Mouse (Mus musculus): ENCODE measurements around the gene Mien1. TPM values are rescaled to one million over a fixed set of nuclear protein-coding genes. Genes with fewer than 3 reads are reported as not detected.

The Mien1 gene
- polyA plus RNA-seq, 1 experiment from 2014 or later, result 76.0 TPM

DNA sequence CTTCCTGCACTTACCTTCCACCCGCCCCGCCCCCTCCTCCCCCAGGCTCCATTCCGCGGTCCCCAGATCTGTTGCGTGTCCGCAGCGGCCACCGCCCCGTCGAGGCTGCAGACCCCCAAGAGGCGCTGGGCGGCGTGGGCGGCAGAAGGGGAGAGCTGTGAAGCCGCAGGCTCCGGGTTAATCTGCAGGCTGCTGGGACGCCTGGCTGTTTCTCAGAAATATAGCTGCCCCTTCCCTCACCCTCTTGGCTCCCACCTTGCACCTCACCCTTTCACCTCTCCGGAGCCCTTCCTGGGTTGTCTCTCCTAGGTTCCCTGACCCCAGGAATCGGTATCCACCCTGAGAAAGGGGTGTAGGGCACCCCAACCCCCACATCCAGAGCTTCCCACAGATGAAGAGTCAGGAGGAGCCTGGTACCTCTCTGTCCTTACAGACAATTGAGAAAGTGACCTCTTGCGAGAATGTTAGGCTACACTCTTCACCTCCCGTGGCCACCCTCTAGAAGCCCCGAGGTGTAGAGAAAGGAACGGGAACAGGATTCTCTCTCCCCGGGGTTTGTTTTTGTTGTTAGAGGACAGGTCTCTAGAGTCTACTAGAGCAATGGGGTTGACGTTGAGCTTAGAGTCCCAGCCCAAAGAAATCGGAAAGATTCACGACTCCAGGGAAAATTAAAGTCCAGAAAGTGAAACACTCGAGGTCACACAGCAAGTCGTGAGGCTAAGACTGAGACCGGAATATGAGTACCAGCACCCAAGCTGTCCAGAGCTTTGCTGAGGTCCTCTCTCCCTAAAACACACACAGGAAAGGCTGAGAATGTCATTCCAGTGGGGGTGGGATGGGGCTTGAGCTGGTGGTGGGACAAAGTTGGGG, 19.6 kb upstream of the Mien1 start:
- WGBS, result 4% methylated on average over 19 of the region's 30 CpGs
- Histone ChIP-seq H3K9ac (peak overlapping the region; percentile 73), H3K4me2 (replicated peaks) (peak overlapping the region; percentile 80), H3K9me3 (no peaks in the 10 kb centered on the region), H3K27ac (no peak overlapping the region), H3K4me1 (peaks cover 18% of the 10 kb centered on the region), H3K36me3 (no peaks in the 10 kb centered on the region), H3K27me3 (peaks cover 42% of the 10 kb centered on the region), H3K4me3 (peak overlapping the region; percentile 66)
- ATAC-seq (ENCODE audit: low FRiP score, low read depth), result peak; percentile 13

DNA sequence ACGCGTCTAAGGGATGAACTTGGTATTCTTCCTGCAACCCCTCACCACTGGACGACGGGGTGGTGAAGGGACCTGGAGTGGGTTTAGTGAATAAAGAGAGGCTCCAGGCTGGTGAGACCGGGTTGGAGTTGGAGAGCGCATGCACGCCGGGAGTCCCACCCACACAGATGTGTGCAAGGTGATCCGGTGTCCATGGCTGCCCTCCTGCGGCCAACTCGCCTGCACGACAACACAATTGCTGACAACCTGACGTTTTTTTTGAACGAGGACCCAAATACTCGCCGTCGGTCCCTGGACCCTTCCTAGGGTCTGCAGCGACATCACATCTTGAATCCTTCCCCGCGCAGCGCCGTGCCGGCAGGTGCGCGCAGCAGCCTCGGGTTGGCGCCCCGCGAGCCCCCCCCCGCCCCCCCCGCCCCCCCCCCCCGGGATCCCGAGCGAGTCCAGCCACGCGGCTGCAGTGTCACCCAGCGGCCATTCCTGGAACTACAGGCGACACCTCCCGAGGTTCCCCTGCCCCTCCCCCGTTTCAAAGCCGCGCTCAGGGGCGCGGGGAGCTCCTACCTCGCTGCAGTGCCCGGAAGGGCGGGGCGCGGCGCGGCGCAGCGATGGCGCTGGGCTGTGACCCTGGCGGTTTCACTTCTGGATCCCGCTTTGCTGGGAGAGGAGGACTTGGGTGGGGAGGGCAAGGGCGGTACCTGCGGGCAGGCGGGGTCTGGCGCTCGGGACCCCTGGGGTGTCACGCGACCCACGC, 18.8 kb upstream of the Mien1 start:
- Histone ChIP-seq H3K9me3 (no peaks in the 10 kb centered on the region), H3K4me1 (peaks cover 18% of the 10 kb centered on the region), H3K4me3 (peak overlapping the region; percentile 66), H3K4me2 (replicated peaks) (peak overlapping the region; percentile 80), H3K27ac (no peak overlapping the region), H3K27me3 (peaks cover 42% of the 10 kb centered on the region), H3K9ac (peak overlapping the region; percentile 73), H3K36me3 (no peaks in the 10 kb centered on the region)
- under 1% methylated on average over 34 of the region's 64 CpGs for WGBS
- peak; percentile 82 for ATAC-seq (ENCODE audit: low FRiP score, low read depth)

DNA sequence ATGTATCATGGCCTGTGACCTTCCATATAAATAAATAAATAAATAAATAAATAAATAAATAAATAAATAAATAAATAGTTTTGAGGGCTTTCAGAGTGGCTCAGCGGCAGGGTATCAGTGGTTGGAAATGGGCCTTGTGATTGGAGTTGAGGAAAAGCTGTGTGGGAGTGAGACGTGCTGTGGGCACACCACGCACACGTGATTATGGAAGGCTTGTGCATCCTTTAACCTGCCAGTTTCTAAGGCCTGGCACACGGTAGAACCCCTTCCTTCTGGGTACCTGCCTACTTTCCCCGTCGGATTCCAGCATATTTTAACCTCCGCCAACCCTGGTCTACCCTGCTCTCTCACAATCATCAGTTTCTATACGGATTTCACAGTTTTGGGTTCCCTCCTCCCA, 18.2 kb upstream of the Mien1 start:
- peak overlapping the region; percentile 80 for H3K4me2 ChIP-seq (replicated peaks)
- H3K36me3 ChIP-seq, result no peaks in the 10 kb centered on the region
- H3K27me3 ChIP-seq, result peaks cover 36% of the 10 kb centered on the region
- no peak overlapping the region for H3K27ac ChIP-seq
- H3K4me1 ChIP-seq, result peaks cover 18% of the 10 kb centered on the region
- WGBS, result 29% methylated on average over 9 of the region's 9 CpGs
- 0 out of 2 replicates have a peak, but pooled peaks have one; percentile 16 for ATAC-seq (ENCODE audit: low FRiP score, low read depth)
- H3K4me3 ChIP-seq, result peak overlapping the region; percentile 66
- peak overlapping the region; percentile 32 for H3K9ac ChIP-seq
- H3K9me3 ChIP-seq, result no peaks in the 10 kb centered on the region

DNA sequence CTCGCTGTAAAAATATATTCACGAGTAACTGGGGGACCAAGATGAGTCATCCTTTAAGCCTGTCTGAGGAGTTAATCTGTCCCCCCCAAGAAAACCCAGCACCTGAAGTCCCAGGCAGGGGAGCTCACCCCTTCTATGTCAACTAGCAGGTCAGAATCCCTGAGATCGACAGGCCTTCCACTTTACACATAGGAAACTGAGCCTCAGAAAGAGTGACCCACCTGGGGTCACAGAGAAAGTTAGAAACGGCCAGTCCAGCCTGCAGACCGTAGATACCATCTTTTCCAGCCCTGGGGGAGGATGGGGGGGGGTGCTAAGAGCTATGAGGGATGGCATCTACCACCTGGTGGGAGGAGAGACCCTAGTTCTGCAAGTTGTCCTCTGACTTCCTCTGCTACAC, 17.8 kb upstream of the Mien1 start:
- no peaks in the 10 kb centered on the region for H3K9me3 ChIP-seq
- peaks cover 32% of the 10 kb centered on the region for H3K27me3 ChIP-seq
- peaks cover 18% of the 10 kb centered on the region for H3K4me1 ChIP-seq
- no peak overlapping the region; the same call in 1 of the 2 replicates for H3K4me2 ChIP-seq (replicated peaks)
- no peak overlapping the region for H3K27ac ChIP-seq
- no peak overlapping the region for H3K4me3 ChIP-seq
- 80% methylated on average over 5 of the region's 5 CpGs for WGBS
- H3K36me3 ChIP-seq, result no peaks in the 10 kb centered on the region
- no peak for ATAC-seq (ENCODE audit: low FRiP score, low read depth)
- H3K9ac ChIP-seq, result no peak overlapping the region

DNA sequence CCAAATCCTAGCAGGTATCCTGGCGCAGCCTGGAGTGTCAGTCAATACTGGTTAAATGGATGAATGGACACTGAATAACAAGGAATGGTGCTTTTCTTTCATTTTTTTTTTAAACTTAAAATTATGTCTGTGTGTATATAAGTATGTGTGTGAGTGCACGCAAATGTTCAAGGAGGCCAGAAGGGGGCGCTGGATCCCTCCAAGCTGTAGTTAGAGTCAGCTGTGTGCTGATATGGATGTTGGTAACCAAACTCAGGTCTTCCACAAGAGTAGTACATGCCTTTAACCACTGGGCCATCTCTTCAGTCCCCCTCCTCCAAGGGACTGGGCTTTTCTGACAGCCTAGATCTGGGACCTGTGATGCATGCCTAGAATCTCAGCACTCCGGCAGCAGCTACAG, 16.7 kb upstream of the Mien1 start:
- no peak for ATAC-seq (ENCODE audit: low FRiP score, low read depth)
- H3K36me3 ChIP-seq, result no peaks in the 10 kb centered on the region
- H3K9ac ChIP-seq, result no peak overlapping the region
- no peak overlapping the region for H3K4me2 ChIP-seq (replicated peaks)
- H3K4me3 ChIP-seq, result no peak overlapping the region
- H3K27me3 ChIP-seq, result peaks cover 32% of the 10 kb centered on the region
- no peak overlapping the region for H3K27ac ChIP-seq
- H3K9me3 ChIP-seq, result no peaks in the 10 kb centered on the region
- WGBS, result 89% methylated on average over 4 of the region's 4 CpGs
- H3K4me1 ChIP-seq, result peaks cover 18% of the 10 kb centered on the region

DNA sequence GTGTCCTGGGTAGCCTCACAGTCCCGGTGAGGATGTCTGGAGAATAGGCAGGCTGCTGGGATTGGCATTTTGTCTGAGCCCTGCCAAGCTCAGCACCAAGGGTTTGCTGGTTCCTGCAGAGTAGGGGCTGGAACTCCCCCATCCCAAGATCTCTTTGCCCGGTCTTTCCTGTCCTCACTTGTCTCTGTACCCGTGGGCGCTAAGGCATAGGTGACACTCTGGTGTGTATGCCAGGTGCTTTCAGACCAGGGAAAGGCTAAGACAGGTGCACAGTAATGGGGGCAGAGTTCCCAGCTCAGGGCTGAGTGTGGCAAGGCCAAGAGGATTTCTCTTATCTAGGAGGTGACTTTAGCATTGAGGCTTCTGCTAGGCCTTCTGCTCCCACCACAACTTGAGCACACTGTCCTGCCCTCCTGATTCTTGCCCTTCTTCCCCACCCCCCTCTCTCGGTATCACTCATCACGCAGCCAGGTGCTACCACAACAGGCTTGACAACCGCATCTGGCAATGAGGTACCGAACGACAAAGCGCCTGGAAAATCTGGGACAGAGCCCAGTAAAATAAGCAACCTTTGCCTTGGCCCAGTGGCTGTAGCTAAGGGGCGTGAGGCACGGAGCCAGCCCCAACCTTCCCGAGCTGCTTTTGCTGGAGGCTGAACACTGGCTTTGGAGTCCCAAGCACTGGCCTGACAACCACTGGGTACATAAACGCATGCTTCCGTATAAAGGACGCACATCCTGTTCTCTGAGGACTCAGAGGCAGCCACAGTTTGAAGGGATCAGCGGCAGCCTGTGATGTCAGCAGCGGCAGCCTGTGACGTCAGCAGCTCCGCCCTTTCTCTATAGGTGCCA, 11.4 kb upstream of the Mien1 start:
- Histone ChIP-seq H3K4me3 (no peak overlapping the region), H3K4me2 (replicated peaks) (no peak overlapping the region), H3K27me3 (peaks cover 50% of the 10 kb centered on the region), H3K36me3 (no peaks in the 10 kb centered on the region), H3K9ac (peak overlapping the region; percentile 19; the same call in 1 of the 2 replicates), H3K27ac (no peak overlapping the region), H3K4me1 (peaks cover 16% of the 10 kb centered on the region), H3K9me3 (no peaks in the 10 kb centered on the region)
- 78% methylated on average over 20 of the region's 20 CpGs for WGBS
- no peak for ATAC-seq (ENCODE audit: low FRiP score, low read depth)

DNA sequence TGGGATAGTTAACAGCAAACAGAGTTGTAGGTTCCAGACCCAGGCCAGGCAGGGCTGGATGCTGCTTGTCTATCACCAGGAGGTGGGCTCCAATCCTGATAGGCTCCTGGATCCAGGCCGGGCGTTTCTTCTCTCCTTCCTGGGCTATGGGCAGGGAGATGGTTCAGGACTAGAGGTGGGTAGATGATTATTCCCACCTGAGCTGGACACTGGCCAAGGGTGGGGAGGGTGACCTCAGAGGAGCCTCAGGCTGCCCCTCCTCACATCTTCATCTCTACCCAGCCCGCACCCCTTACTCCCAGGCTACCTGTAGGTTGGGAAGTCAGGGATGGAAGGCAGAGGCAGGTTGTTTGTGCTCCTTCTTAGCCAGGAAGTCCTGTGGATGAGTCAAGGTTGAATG, 10.6 kb upstream of the Mien1 start:
- WGBS, result 83% methylated on average over 3 of the region's 3 CpGs
- H3K27me3 ChIP-seq, result peaks cover 51% of the 10 kb centered on the region
- no peaks in the 10 kb centered on the region for H3K36me3 ChIP-seq
- peaks cover 16% of the 10 kb centered on the region for H3K4me1 ChIP-seq
- no peak for ATAC-seq (ENCODE audit: low FRiP score, low read depth)
- H3K9ac ChIP-seq, result peak overlapping the region; percentile 19; the same call in 1 of the 2 replicates
- H3K9me3 ChIP-seq, result no peaks in the 10 kb centered on the region
- H3K27ac ChIP-seq, result no peak overlapping the region
- no peak overlapping the region for H3K4me2 ChIP-seq (replicated peaks)
- H3K4me3 ChIP-seq, result no peak overlapping the region

DNA sequence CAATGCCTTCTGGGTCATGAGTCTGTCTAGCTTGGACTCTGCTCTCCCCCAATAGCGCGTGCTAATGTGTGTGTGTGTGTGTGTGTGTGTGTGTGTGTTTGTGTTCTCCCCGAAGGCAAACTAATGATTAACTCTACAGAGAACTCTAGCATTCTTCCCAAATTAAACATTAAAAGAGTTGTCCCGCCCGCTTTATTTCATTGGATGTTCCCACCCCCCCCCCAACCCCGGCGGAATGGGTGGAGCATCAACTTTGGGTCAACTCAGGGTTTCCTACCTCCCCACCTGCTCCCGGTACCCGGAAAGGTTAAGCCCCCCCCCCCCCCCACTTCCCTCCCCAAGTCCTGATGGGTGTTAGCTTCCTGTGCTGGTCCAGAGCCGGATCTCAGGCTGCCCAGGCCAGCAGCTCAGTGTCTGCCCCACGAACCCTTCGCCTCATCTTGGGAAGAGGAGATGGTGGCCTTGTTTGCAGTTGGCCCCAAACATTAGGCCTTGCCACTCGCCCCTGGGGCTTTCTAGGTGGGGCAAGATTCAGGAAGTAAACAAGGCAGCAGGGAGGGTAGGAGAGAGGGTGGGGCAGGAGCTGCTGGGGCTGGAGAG, 9.5 kb upstream of the Mien1 start:
- H3K36me3 ChIP-seq, result no peaks in the 10 kb centered on the region
- no peaks in the 10 kb centered on the region for H3K9me3 ChIP-seq
- H3K9ac ChIP-seq, result no peak overlapping the region
- peaks cover 16% of the 10 kb centered on the region for H3K4me1 ChIP-seq
- peaks cover 51% of the 10 kb centered on the region for H3K27me3 ChIP-seq
- peak overlapping the region; percentile 52 for H3K4me2 ChIP-seq (replicated peaks)
- 47% methylated on average over 11 of the region's 13 CpGs for WGBS
- H3K27ac ChIP-seq, result no peak overlapping the region
- peak overlapping the region; percentile 32 for H3K4me3 ChIP-seq
- no peak for ATAC-seq (ENCODE audit: low FRiP score, low read depth)

DNA sequence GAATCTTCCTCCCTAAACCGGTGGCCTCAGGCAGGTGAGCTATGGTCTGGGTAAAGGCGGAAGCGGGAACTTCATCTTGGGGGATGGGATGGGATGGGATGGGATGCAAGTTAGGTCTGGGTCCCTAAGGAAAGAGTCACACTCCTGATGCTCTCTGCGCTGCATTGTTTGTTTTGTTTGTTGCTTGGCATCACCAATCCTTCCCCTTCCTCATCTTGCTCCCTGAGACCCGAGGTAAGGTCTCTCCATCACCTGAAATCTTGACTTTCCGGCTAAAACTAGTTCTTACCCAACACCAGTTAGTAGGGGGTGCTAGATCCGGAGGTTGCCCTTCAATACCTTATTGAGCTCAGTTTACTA, 8.7 kb upstream of the Mien1 start:
- H3K27me3 ChIP-seq, result peaks cover 51% of the 10 kb centered on the region
- WGBS, result 22% methylated on average over 7 of the region's 7 CpGs

DNA sequence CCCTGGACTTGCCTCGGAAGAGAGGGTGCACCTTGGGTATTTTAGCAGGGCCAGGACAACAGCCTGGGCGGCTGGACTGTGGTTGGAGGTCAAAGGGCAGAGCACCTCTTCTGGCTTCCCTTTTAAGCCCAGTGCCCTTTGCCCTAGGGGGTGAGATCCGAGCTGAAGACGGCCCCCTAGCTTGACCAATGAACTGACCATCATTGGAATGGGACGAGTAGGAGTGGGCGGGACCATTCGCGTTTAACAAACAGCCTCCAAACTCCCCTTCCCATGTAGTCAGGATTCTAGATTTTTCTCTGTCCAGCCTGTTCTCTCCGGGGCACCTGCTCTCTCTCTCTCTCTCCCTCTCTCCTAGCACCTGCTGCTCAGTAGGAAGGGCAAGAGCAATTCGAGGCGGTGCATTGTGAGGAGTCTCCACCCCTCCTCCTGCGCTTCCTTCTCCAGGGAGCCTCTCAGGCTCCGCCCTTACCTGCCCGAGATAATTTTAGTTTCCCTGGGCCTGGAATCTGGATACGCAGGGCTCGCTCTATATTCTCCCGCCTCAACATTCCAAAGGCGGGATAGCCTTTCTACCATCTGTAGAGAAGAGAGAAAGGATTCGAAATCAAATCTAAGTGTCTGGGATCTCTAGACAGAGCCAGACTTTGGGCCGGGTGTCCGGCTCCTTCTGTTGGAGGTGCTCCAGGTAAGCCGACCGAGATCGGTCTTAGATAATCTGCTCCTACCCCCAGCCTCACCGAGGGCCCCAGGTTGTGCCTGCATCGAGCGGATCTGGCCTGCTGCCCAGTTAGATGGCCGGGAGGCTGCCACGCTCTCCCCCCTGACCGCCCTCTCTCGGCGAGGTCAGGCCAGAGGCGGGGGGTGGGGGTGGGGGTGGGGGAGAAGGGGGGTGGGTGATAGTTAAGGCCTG, 8.0 kb upstream of the Mien1 start:
- WGBS, result 2% methylated on average over 32 of the region's 33 CpGs
- H3K27ac ChIP-seq, result no peak overlapping the region
- peaks cover 16% of the 10 kb centered on the region for H3K4me1 ChIP-seq
- no peak for ATAC-seq (ENCODE audit: low FRiP score, low read depth)
- H3K27me3 ChIP-seq, result peaks cover 51% of the 10 kb centered on the region
- H3K36me3 ChIP-seq, result no peaks in the 10 kb centered on the region
- H3K9ac ChIP-seq, result peak overlapping the region; percentile 56; the same call in 1 of the 2 replicates
- peak overlapping the region; percentile 32 for H3K4me3 ChIP-seq
- no peaks in the 10 kb centered on the region for H3K9me3 ChIP-seq
- H3K4me2 ChIP-seq (replicated peaks), result peak overlapping the region; percentile 52

More for the DNA sequence above, 8.7 kb upstream of the Mien1 start:
- H3K4me3 ChIP-seq, result peak overlapping the region; percentile 32
- H3K4me2 ChIP-seq (replicated peaks), result peak overlapping the region; percentile 52
- no peaks in the 10 kb centered on the region for H3K36me3 ChIP-seq
- peak overlapping the region; percentile 56; the same call in 1 of the 2 replicates for H3K9ac ChIP-seq
- no peak for ATAC-seq (ENCODE audit: low FRiP score, low read depth)
- H3K9me3 ChIP-seq, result no peaks in the 10 kb centered on the region
- H3K27ac ChIP-seq, result no peak overlapping the region
- peaks cover 16% of the 10 kb centered on the region for H3K4me1 ChIP-seq

DNA sequence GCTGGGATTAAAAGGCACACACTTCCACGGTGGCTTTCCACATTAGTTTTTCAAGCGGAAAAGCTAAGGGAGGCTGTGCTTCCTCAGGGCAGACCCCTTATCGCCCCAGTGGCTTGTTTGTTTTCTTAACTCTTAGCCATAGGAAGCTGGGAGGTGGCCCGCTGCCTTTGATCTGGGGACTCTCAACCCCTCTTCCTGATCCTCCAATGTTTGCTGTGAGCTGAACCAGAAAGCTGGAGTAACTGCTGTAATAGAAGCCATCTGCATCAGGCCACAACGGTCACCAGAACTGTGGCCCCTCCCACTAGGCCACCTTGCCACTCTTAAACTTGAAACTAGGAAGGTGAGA, 7.4 kb upstream of the Mien1 start, which contains the start of gene Grb7:
TSS of gene Grb7 (plus strand) at position 182 of the 349 bp plus-strand sequence.
- Histone ChIP-seq H3K9ac (peak within 1 kb of the TSS; percentile 56; the same call in 1 of the 2 replicates), H3K4me3 (peak within 1 kb of the TSS; percentile 32), H3K9me3 (no peaks in the 10 kb centered on the region), H3K4me1 (peaks cover 16% of the 10 kb centered on the region), H3K4me2 (replicated peaks) (peak within 1 kb of the TSS; percentile 52), H3K27ac (no peak within 1 kb of the TSS), H3K27me3 (peaks cover 51% of the 10 kb centered on the region), H3K36me3 (no peaks in the 10 kb centered on the region)
- ATAC-seq (ENCODE audit: low FRiP score, low read depth), result no peak
- 5% methylated on average over 5 of the region's 5 CpGs for WGBS
